ENCODE assay signal across 14 mouse cellular contexts in genomic region chr2:7346703-7347461, GRCm38 (mm10).
DNase-seq lines count a peak whose midpoint lies in the region; ATAC-seq and TF ChIP-seq lines count a peak whose summit lies in the region.
"Had no signal": no experiment of that assay in that cellular context is flagged by ENCODE, and none has a peak within 500 bp of the region (broad histone marks: within the 10 kb centered on the region; RNA-seq: fewer than 3 reads in every experiment).

No protein-coding gene starts in this region.

- no peaks in the 10 kb centered on the region for H3K4me1 ChIP-seq in heart, embryonic 11.5 days (ENCODE audit: control insufficient read depth, insufficient read depth, low read length)
- no peaks in the 10 kb centered on the region for H3K4me1 ChIP-seq in intestine, postnatal 0 days (replicated peaks; ENCODE audit: control insufficient read depth, insufficient read depth, low read length)
- H3K4me1 ChIP-seq: megakaryocyte, embryonic 14.5 days; stomach, embryonic 15.5 days had no signal

- no peaks in the 10 kb centered on the region for H3K9me3 ChIP-seq in heart, embryonic 11.5 days (replicated peaks; ENCODE audit: control insufficient read depth, low read length)
- no peaks in the 10 kb centered on the region for H3K9me3 ChIP-seq in intestine, postnatal 0 days (ENCODE audit: control insufficient read depth)
- H3K9me3 ChIP-seq: stomach, embryonic 15.5 days had no signal

- intact Hi-C loops in heart, postnatal 10 days (cut with DNase I), result no loop called here
- intact Hi-C loops in left cerebral cortex, postnatal 36 days (cut with DNase I), result no loop called here

- H3K27ac ChIP-seq in heart, embryonic 11.5 days (ENCODE audit: low read depth, low read length), result no peak overlapping the region
- H3K27ac ChIP-seq in intestine, postnatal 0 days (ENCODE audit: low read depth, low read length), result no peak overlapping the region
- H3K27ac ChIP-seq: stomach, embryonic 15.5 days had no signal

- no peaks in the 10 kb centered on the region for H3K27me3 ChIP-seq in heart, embryonic 11.5 days (ENCODE audit: control insufficient read depth, insufficient read depth, low read length)
- H3K27me3 ChIP-seq in intestine, postnatal 0 days (replicated peaks; ENCODE audit: control insufficient read depth, insufficient read depth, low read length), result no peaks in the 10 kb centered on the region
- H3K27me3 ChIP-seq: megakaryocyte, embryonic 14.5 days; stomach, embryonic 15.5 days had no signal

- no peak for TF ChIP-seq CTCF in intestine, postnatal 0 days (IDR thresholded peaks at IDR 0.05; ENCODE audit: low read depth)

- H3K4me3 ChIP-seq in heart, embryonic 11.5 days (ENCODE audit: low read depth, low read length), result no peak overlapping the region
- no peak overlapping the region for H3K4me3 ChIP-seq in intestine, postnatal 0 days (ENCODE audit: low read depth, low read length)
- H3K4me3 ChIP-seq: megakaryocyte, embryonic 14.5 days; stomach, embryonic 15.5 days had no signal

- no peak overlapping the region for H3K9ac ChIP-seq in heart, embryonic 11.5 days (ENCODE audit: low read depth, low read length)
- H3K9ac ChIP-seq in intestine, postnatal 0 days (ENCODE audit: low read depth, low read length), result no peak overlapping the region
- H3K9ac ChIP-seq: liver, postnatal 0 days; stomach, embryonic 15.5 days had no signal

- peak; percentile 31 to 53 for DNase-seq in heart, postnatal 10 days
- peak; percentile 79 for DNase-seq in brain, adult 2 months (ENCODE audit: low read depth, low spot score)
- peak; percentile 60 to 63 for DNase-seq in left cerebral cortex, postnatal 36 days (ENCODE audit: low spot score in 2 of 2)
- DNase-seq in lung, postnatal 4 days, result no peak
- no peak for DNase-seq in embryo, embryonic 11 days
- no peak for DNase-seq in urinary bladder, postnatal 36 days (ENCODE audit: low spot score in 2 of 2)
- DNase-seq: adrenal gland, adult 8-10 months; gastrocnemius, postnatal 14 days; kidney, adult 9 months; liver, postnatal 0 days had no signal

- no peak for ATAC-seq in heart, embryonic 11.5 days (replicated peaks; ENCODE audit: insufficient number of reproducible peaks, low FRiP score, low TSS enrichment)
- 0 out of 2 replicates have a peak, but pooled peaks have one; percentile 51 for ATAC-seq in intestine, postnatal 0 days
- ATAC-seq: liver, postnatal 0 days had no signal

- whole genome bisulfite sequencing in heart, embryonic 11.5 days (ENCODE audit: insufficient replicate concordance), result 59% methylated on average over 4 of the region's 4 CpGs
- 24% methylated on average over 4 of the region's 4 CpGs for WGBS in intestine, postnatal 0 days

- H3K36me3 ChIP-seq in heart, embryonic 11.5 days (ENCODE audit: control insufficient read depth, insufficient read depth, low read length), result no peaks in the 10 kb centered on the region
- no peaks in the 10 kb centered on the region for H3K36me3 ChIP-seq in intestine, postnatal 0 days (ENCODE audit: control insufficient read depth, insufficient read depth)
- H3K36me3 ChIP-seq: stomach, embryonic 15.5 days had no signal

- no peak overlapping the region for H3K4me2 ChIP-seq in heart, embryonic 11.5 days
- no peak overlapping the region for H3K4me2 ChIP-seq in intestine, postnatal 0 days (replicated peaks; ENCODE audit: low read depth)
- H3K4me2 ChIP-seq: stomach, embryonic 15.5 days had no signal

Comparison
In these comparisons a context has a peak if more than half of its experiments do, and no peak if none do; other contexts are left out.
1. DNase-seq: peak in heart, postnatal 10 days (2 of 2), brain, adult 2 months (single experiment) and left cerebral cortex, postnatal 36 days (2 of 2); none in lung, postnatal 4 days (0 of 2), embryo, embryonic 11 days (single experiment) and urinary bladder, postnatal 36 days (0 of 2).